Mouse (Mus musculus): ENCODE measurements around the gene Sct.

- TF ChIP-seq CTCF (IDR thresholded peaks at IDR 0.05; ENCODE audit: low read depth, low read length): no peak
- no peak for TF ChIP-seq POLR2A (IDR thresholded peaks at IDR 0.05; ENCODE audit: insufficient read depth, low read length)
- TF ChIP-seq EP300 (IDR thresholded peaks at IDR 0.05; ENCODE audit: insufficient read depth, low read depth, low read length): no peak
Measured at GRCm38 (mm10) chr7:141261480-141261879, 17.5 kb downstream of the Sct start.
